Mouse (Mus musculus) hindbrain, embryonic 11.5 days (tissue): ENCODE measurements around the gene Lrfn2. TPM values are rescaled to one million over a fixed set of nuclear protein-coding genes. Genes with fewer than 3 reads are reported as not detected.

Experiments used
- ATAC-seq: fragments of 200-750 bp; cut with Nextera tagmentation; 2 replicates; pipeline ENCODE4 v1.8.0; 2017; ENCODE audit warnings: mild to moderate bottlenecking, moderate TSS enrichment, moderate library complexity; ENCODE audit not compliant: low FRiP score
- DNase-seq: peaks from one replicate; pipeline ENCODE4 v3.0.0-alpha.2; 2015; ENCODE audit warnings: low spot score
- H3K27ac ChIP-seq: fragments of 300-500 bp; sonication (generic); 2 replicates; pipeline ENCODE4 v1.5.1; 2014; ENCODE audit warnings: mild to moderate bottlenecking, low read depth, low read length
- H3K27me3 ChIP-seq: fragments of 300-500 bp; sonication (generic); 2 replicates; pipeline ENCODE4 v1.6.1; 2014; ENCODE audit warnings: mild to moderate bottlenecking, low read length, moderate library complexity, mixed read lengths; ENCODE audit not compliant: control insufficient read depth, insufficient read depth
- H3K36me3 ChIP-seq: fragments of 300-500 bp; sonication (generic); 2 replicates; pipeline ENCODE4 v1.6.1; 2014; ENCODE audit warnings: mild to moderate bottlenecking, low read length, moderate library complexity, mixed read lengths; ENCODE audit not compliant: control insufficient read depth, insufficient read depth
- H3K4me1 ChIP-seq: fragments of 300-500 bp; sonication (generic); replicated peaks from 2 replicates; pipeline ENCODE4 v1.6.1; 2014; ENCODE audit warnings: low read length, mixed read lengths; ENCODE audit not compliant: control insufficient read depth, insufficient read depth
- H3K4me2 ChIP-seq: fragments of 300-500 bp; sonication (generic); replicated peaks from 2 replicates; pipeline ENCODE4 v1.6.1; 2014; ENCODE audit warnings: mild to moderate bottlenecking, low read depth, low read length
- H3K4me3 ChIP-seq: fragments of 300-500 bp; sonication (generic); 2 replicates; pipeline ENCODE4 v1.5.1; 2014; ENCODE audit warnings: low read depth, low read length
- H3K9ac ChIP-seq: fragments of 300-500 bp; sonication (generic); 2 replicates; pipeline ENCODE4 v1.6.1; 2014; ENCODE audit warnings: low read depth, low read length
- H3K9me3 ChIP-seq: fragments of 300-500 bp; sonication (generic); 2 replicates; pipeline ENCODE4 v1.6.1; 2016; ENCODE audit warnings: low read length; ENCODE audit not compliant: control insufficient read depth
- WGBS: fragments of 180-500 bp; shearing (Covaris S2); extraction: QIAGEN DNeasy Blood & Tissue Kit; methylation state at CpG from one replicate; pipeline ENCODE4 v1.1.7; 2014; 5-methylcytosine and 5-hydroxymethylcytosine counted together
- polyA plus RNA-seq: library from polyadenylated mRNA; unstranded; fragments of >200 nt; fragmentation: Nextera tagmentation; extraction: Ambion mirVana; gene quantifications from 2 replicates; pipeline ENCODE4 v1.2.1, GENCODE M21; 2014

The Lrfn2 gene
- 0.19 and 0.68 TPM in 2 replicates for polyA plus RNA-seq

- Histone ChIP-seq H3K9me3 (no peaks in the 10 kb centered on the region), H3K27ac (no peak within 1 kb of the TSS), H3K27me3 (peaks cover 16% of the 10 kb centered on the region), H3K36me3 (no peaks in the 10 kb centered on the region), H3K4me3 (peak within 1 kb of the TSS; percentile 47), H3K9ac (peak within 1 kb of the TSS; percentile 72), H3K4me1 (peaks cover 2% of the 10 kb centered on the region; the same call in 1 of the 2 replicates), H3K4me2 (peak within 1 kb of the TSS; percentile 70)
- WGBS, result under 1% methylated on average over 49 of the region's 56 CpGs
- peak; percentile 94 for ATAC-seq
- peak; percentile 88 for DNase-seq
Measured at GRCm38 (mm10) chr17:48931621-48932405, at the start of gene Lrfn2. Lrfn2 (plus strand) TSS chr17:48932379.

- H3K4me1 ChIP-seq, result no peaks in the 10 kb centered on the region
- no peaks in the 10 kb centered on the region for H3K36me3 ChIP-seq
- ATAC-seq (no peak), DNase-seq (no peak)
- no peak overlapping the region for H3K4me3 ChIP-seq
- H3K27ac ChIP-seq, result no peak overlapping the region
- no peak overlapping the region for H3K4me2 ChIP-seq
- no peak overlapping the region for H3K9ac ChIP-seq
- H3K27me3 ChIP-seq, result no peaks in the 10 kb centered on the region
- 64% methylated on average over 8 of the region's 8 CpGs for WGBS
- no peaks in the 10 kb centered on the region for H3K9me3 ChIP-seq
Measured at GRCm38 (mm10) chr17:48887472-48888385, 44.5 kb upstream of the Lrfn2 start.

GRCm38 (mm10) chr17:48905286-48906040, 26.7 kb upstream of the Lrfn2 start:
- no peak for DNase-seq
- Histone ChIP-seq H3K4me2 (no peak overlapping the region), H3K36me3 (no peaks in the 10 kb centered on the region), H3K9ac (no peak overlapping the region), H3K9me3 (no peaks in the 10 kb centered on the region), H3K27ac (no peak overlapping the region), H3K4me1 (no peaks in the 10 kb centered on the region), H3K27me3 (no peaks in the 10 kb centered on the region), H3K4me3 (no peak overlapping the region)
- no peak for ATAC-seq
- 74% methylated on average over 4 of the region's 4 CpGs for WGBS

GRCm38 (mm10) chr17:48913437-48913836, 18.7 kb upstream of the Lrfn2 start:
- H3K27ac ChIP-seq, result no peak overlapping the region
- WGBS, result 52% methylated on average over 6 of the region's 6 CpGs
- H3K9ac ChIP-seq, result no peak overlapping the region
- H3K4me2 ChIP-seq, result no peak overlapping the region
- H3K4me3 ChIP-seq, result no peak overlapping the region
- ATAC-seq, result no peak
- no peaks in the 10 kb centered on the region for H3K36me3 ChIP-seq
- DNase-seq, result peak; percentile 20
- H3K4me1 ChIP-seq, result no peaks in the 10 kb centered on the region
- H3K9me3 ChIP-seq, result no peaks in the 10 kb centered on the region
- H3K27me3 ChIP-seq, result no peaks in the 10 kb centered on the region

- Histone ChIP-seq H3K27ac (no peak overlapping the region), H3K4me3 (no peak overlapping the region), H3K9me3 (no peaks in the 10 kb centered on the region), H3K36me3 (no peaks in the 10 kb centered on the region), H3K9ac (no peak overlapping the region), H3K4me1 (no peaks in the 10 kb centered on the region), H3K27me3 (no peaks in the 10 kb centered on the region), H3K4me2 (no peak overlapping the region)
- DNase-seq, result peak; percentile 48
- ATAC-seq, result no peak
- 19% methylated on average over 11 of the region's 11 CpGs for WGBS
Measured at GRCm38 (mm10) chr17:48917411-48917810, 14.8 kb upstream of the Lrfn2 start.

- Histone ChIP-seq H3K9ac (no peak overlapping the region), H3K4me1 (no peaks in the 10 kb centered on the region), H3K4me2 (no peak overlapping the region), H3K4me3 (no peak overlapping the region), H3K9me3 (no peaks in the 10 kb centered on the region), H3K36me3 (no peaks in the 10 kb centered on the region), H3K27ac (no peak overlapping the region), H3K27me3 (no peaks in the 10 kb centered on the region)
- ATAC-seq (no peak), DNase-seq (no peak)
- 93% methylated on average over 3 of the region's 3 CpGs for WGBS
Measured at GRCm38 (mm10) chr17:48918458-48918857, 13.7 kb upstream of the Lrfn2 start.

GRCm38 (mm10) chr17:48922905-48923304, 9.3 kb upstream of the Lrfn2 start:
- no peak overlapping the region for H3K9ac ChIP-seq
- H3K4me1 ChIP-seq, result no peaks in the 10 kb centered on the region
- H3K27ac ChIP-seq, result no peak overlapping the region
- H3K4me3 ChIP-seq, result no peak overlapping the region
- H3K9me3 ChIP-seq, result no peaks in the 10 kb centered on the region
- ATAC-seq (no peak), DNase-seq (no peak)
- 88% methylated on average over 2 of the region's 2 CpGs for WGBS
- no peak overlapping the region for H3K4me2 ChIP-seq
- no peaks in the 10 kb centered on the region for H3K27me3 ChIP-seq
- no peaks in the 10 kb centered on the region for H3K36me3 ChIP-seq

GRCm38 (mm10) chr17:48925426-48925825, 6.8 kb upstream of the Lrfn2 start:
- H3K9ac ChIP-seq, result no peak overlapping the region
- H3K4me2 ChIP-seq, result no peak overlapping the region
- DNase-seq (no peak), ATAC-seq (no peak)
- H3K4me3 ChIP-seq, result no peak overlapping the region
- 64% methylated on average over 9 of the region's 9 CpGs for WGBS
- H3K4me1 ChIP-seq, result no peaks in the 10 kb centered on the region
- no peaks in the 10 kb centered on the region for H3K9me3 ChIP-seq
- H3K27me3 ChIP-seq, result no peaks in the 10 kb centered on the region
- H3K36me3 ChIP-seq, result no peaks in the 10 kb centered on the region
- H3K27ac ChIP-seq, result no peak overlapping the region
